Mouse (Mus musculus) granulocyte monocyte progenitor cell, adult 5-6 weeks (primary cell): ENCODE results near the gene Akr1d1. TPM values are rescaled to one million over a fixed set of nuclear protein-coding genes. Genes with fewer than 3 reads are reported as not detected.

Source experiments
- ATAC-seq: replicated peaks from 2 replicates; pipeline ENCODE4 v1.8.0; 2016; ENCODE audit warnings: mild to moderate bottlenecking, moderate TSS enrichment, inconsistent platforms; ENCODE audit not compliant: poor library complexity, severe bottlenecking
- total RNA-seq, 2 experiments: library from RNA; stranded (forward) in 1 of 2; stranded (reverse) in 1 of 2; fragments of 200-712, 200-1000 nt in 1 of 2; fragments of >200 nt in 1 of 2; fragmentation: Nextera tagmentation in 1 of 2; gene quantifications; 2 replicates each; pipeline ENCODE4 v1.2.3; 2014 to 2017

Gene Akr1d1
- total RNA-seq, 2 experiments from 2014 or later, result not detected

- ATAC-seq, result no peak
These were observed 24.4 kb downstream of the Akr1d1 start for GRCm38 (mm10) chr6:37554327-37554726.

GRCm38 (mm10) chr6:37563861-37564260 lies 33.9 kb downstream of the Akr1d1 start:
- ATAC-seq, result no peak

GRCm38 (mm10) chr6:37567363-37567762 lies 37.4 kb downstream of the Akr1d1 start:
- no peak for ATAC-seq

GRCm38 (mm10) chr6:37571939-37572338 lies 42.0 kb downstream of the Akr1d1 start:
- ATAC-seq, result no peak

DNA sequence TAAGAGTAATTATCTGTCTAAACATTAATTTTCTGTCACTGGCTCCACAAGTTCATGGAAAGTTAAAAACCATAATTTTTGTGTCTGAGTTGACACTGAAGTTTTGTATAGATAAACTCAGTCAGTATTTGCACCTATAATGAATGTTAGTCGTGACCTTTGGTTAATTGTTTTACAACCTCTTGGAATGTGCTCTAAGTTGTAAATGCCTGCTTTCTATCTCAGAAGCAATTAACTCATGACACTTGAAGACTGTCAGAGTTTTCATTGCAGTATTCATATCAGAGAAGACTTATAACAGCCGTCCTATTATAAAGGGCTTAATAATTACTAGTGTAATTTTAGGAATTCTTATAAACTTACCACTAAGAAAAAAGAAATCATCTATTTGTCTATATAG lies 43.0 kb downstream of the Akr1d1 start:
- no peak for ATAC-seq

DNA sequence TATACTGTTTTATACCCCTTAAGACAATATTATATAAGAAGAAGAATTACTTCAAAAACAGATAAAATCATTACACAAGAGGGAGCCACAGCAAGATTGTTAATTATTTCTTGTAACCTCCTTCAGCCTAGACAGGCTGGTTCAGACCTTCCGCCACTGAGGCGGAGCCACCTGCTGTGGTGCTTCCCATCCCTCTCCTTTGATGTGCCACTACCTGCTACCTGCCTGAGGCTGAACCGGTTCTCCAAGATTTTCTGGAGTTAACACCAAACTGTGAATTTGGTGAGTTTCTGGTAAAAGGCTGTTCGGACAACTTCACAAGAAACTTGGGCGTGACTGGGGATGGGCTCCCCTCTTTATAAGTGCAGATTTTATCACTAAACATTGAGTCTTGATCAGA lies 50.5 kb downstream of the Akr1d1 start:
- no peak for ATAC-seq

DNA sequence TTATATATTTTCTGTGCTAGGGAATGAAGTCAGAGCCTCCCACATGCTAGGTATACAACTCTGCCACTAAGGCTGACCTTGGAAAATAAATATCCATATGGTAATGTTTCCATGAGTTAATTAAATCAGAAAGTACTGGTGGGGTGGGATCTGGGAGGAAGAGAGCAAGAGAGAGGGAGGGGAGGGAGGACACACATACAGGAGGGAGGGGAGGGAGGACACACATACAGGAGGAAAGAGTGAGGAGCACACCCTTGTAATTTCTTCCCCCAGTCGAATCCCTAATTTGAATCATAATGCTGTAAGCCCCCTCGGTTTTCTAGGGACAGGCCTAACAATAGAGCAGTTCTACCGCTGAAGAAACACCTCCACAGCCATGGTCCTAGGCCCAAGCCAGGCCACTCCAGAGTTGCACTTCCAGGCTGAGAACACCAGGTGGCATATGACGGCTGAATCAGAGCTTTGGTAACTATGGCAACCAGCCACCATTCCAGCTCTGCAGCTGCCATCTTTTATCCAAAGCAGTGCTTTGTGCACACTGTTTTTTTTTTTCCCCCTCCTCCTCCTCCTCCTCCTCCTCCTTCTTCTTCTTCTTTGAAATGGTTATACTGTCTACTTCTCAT lies 59.5 kb downstream of the Akr1d1 start:
- ATAC-seq, result peak; percentile 98

DNA sequence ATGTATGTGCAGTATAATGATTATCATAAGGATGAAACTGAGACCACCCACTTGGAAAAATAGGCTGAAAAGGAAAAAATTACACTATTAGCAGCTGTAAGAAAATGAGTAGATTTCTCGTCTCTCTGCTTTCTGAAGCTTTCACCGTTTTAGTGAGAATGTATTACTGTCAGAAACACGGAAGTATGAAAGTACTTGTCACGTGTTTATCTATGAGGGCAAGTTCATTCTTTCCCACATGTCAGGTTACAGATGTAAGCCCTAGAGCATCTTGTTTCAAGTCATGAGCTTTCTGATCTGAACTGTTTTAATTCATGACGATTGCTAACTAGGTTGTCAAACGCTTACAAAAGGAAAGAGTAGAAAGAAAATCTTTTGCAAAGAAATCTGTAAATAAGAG lies 60.8 kb downstream of the Akr1d1 start:
- no peak for ATAC-seq

DNA sequence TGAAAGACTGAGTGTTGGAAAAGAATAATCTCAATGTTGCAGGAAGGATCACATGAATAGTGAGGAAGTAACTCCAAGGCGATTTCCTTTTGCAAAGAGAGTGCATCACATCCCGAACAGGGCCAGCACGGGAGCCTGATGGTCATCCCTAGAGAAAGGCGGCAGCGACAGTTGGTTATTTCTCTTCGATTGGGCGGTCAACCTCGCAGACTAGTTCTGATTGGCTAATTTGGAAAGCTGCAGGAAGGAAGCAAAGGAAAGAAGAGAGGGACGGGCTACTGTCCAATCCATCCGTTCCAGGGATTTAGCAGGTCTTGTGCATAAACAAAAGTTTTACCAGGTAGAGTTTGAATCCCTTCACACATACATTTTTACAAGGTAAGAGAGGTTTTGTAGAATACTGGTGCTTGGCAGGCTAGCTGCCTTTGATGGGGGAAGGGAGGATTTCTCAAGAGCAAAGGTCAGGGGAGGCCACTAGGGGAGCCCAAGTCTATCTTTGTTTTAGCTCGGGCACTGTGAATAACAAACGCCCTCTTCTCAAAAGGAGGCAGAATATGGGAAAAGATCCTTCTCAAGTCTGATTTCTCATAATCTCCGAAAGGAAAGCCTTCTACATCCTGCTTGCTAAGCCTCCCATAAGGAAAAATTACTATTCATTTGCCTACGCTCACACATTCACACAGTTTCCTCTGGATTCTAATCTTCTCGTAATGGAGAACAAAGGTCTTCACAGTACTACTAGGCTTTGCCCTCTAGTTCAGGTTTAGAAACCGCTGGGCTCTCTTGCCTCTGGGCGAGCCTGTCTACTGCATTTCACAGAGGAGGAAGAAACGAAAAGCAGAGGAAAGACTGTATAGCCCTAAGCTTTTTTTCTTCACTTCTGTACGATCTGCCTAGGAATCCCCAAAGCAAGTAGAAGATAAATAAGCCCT lies 62.4 kb downstream of the Akr1d1 start:
- ATAC-seq, result peak; percentile 81

DNA sequence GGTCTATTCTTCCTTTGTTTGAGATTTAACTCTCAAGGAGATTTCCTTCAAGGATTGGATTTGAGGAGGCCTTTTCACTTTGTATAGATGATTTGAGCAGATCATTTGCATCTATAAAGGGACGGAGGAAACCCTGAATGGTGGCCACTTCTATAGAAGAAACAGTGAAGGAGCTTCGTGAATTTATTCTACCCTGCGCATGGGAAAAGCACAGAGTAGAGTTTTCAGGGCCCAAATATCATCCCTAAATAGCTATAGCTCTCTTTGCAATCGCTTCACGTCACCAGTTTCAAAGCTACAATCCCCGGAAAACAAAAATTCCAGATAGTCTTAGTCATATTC lies 63.0 kb downstream of the Akr1d1 start:
- no peak for ATAC-seq

GRCm38 (mm10) chr6:37593551-37594089 lies 63.6 kb downstream of the Akr1d1 start:
- no peak for ATAC-seq

DNA sequence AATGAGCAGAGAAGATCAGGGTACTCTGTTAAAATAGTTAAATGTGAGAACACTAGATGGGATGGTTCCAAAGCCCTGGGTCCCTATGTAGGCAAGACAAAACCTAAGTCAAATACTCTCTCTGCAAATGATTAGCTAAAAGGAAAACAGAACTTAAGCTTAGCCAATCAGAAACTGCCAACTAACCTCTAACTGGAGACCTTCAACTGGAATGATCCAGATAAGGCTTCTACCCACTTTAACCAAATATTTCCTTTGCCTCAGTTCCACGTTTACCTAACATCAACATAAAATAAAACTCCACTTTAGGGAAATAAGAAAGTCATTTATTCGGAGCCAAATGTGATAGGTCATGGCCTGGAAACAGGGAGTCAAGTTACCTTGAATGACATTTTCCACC lies 67.1 kb downstream of the Akr1d1 start:
- ATAC-seq, result no peak

DNA sequence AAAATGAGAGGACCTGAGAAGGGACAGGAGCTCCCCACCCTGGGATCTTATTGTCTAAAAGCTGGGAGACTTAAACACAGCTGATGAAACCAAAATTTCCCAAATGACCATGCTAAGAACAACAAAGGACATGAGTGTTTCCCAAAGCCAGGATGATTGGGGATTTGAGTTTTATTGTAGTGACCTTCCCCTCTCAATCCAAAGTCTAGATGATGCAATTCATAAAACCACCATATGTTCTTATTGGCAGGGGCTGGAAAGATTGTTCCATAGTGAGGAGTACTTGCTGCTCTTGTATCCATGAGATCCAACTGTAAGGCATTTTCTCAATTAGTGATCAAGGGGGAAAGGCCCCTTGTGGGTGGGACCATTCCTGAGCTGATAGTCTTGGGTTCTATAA lies 68.1 kb downstream of the Akr1d1 start:
- ATAC-seq, result no peak

DNA sequence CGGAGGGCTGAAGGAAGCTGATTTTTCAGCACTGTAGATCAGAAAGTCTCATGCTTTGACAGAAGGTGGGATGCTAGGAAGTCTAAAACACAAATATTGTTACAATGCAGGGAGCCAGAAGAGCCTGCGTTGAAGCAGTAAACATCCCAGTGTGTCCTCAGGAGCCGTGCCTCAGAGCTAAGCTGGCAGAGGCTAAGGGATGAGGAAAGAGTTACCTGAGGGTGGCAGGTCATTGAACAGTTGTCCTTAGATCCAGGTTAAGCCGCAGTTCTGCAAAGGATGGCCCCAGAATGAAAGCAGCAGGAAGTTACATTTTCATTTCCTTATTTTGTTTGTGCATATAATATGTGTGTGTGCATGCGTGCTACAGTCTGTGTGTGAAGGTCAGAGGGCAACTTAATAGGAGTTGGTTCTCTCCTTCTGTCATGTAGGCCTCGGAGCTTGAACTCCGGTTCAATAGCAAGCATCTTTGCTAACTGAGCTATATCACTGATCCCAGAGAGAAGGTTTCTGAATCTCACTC lies 71.1 kb downstream of the Akr1d1 start:
- peak; percentile 79 for ATAC-seq

DNA sequence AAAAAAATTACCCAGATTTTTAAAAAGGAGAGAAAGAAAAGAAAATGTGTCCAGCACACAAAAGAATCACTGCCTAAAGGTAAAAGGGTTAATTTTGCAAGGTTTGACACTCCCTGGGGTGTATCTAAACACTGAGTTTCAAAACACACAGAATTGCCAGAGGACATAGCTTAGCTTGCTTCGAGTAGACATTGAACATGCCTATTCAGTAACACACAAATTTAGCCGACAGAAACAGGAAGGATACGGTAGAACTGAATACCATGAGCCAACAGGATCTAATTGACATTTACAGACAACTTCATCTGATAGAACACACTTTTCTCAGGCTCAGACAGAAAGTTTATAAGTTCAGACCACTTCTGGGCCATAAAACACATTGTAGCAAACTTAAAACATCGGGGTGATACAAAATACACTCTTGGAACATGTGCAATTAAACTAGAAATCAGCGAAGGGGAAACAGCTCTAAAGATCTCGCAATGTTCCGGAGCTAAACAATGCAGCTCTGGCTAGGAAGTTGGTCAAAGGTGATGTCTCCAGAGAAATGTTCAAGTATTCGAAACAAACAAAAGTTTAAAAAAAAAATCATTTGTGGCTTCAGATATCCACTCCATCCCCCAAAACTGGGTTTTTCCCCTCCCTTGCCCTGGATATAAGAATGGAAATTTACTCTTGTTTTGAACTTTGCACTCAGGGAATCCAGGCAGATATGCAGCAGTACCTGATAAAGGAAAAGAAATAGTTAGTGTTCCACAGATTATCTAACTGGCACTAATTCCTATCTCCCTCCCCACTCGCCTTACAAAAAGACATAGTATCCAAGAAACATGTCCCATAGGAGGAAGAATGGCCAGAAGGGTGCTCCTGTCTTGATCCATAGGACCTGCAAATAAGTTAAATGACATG lies 73.1 kb downstream of the Akr1d1 start:
- 0 out of 2 replicates have a peak, but pooled peaks have one; percentile 24 for ATAC-seq

- ATAC-seq, result peak; percentile 47
These were observed 74.4 kb downstream of the Akr1d1 start for GRCm38 (mm10) chr6:37604178-37604883.

DNA sequence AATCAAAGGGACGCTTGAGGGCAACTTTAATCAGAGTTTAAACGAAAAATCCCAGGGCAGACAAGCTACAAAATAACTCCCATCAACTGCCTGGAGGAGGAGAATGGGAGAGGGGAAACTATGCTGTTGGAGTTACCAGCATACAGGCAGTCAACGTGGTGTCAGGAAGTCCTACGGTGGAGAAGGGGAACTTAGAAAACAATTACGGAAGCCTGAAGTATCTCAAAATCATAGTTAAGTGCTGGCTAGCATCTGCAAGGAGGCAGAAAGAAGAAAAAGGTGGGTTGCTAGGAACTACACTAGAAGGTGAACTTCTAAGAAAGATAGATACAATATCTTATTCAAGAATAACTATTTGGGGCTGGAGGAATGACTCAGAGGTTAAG lies 74.9 kb downstream of the Akr1d1 start:
- 0 out of 2 replicates have a peak, but pooled peaks have one; percentile 33 for ATAC-seq

GRCm38 (mm10) chr6:37607511-37608289 lies 77.7 kb downstream of the Akr1d1 start:
- ATAC-seq, result no peak
